Mouse (Mus musculus): ENCODE data around the gene Prmt3. TPM values are rescaled to one million over a fixed set of nuclear protein-coding genes. Genes with fewer than 3 reads are reported as not detected.

Prmt3 gene
- total RNA-seq, 2 experiments from 2014 or later: 11.6 to 17.3 TPM

DNA sequence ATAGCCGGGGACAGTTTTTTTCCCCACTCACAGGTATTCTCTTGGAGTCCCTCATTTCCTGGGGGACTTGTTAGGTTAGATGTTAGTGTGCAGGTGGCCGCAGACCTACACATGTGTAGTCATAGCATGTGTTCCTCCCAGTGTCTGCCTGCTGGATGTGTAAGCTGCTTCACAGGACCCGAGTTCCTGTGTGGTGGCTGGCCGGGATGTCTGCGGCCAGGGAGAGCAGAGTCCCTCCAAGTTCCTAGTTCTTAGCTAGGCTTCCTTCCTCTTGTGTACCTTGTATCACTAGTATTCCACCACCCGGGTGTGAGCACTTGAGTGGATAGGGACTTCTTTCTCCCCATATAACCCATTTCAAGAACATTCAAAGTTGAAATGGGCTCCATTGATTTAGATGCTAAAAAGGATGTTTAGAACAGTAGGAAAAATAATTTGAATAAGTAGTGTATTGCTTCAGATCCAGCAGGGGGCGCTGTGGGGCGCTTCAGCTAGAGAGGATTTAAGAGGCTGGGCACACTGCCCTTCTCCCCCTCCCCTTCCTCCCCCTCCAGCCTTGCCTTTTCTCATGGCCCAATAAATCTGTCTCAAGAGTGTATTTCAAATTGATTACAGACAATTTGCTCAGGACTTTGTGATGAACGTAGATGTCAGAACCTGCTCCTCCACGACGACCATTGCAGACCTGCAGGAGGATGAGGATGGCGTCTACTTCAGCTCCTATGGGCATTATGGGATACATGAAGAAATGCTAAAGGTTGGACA lies 8.7 kb downstream of the Prmt3 start:
- peak; percentile 75 for ATAC-seq (replicated peaks; ENCODE audit: low FRiP score, poor library complexity, severe bottlenecking)

DNA sequence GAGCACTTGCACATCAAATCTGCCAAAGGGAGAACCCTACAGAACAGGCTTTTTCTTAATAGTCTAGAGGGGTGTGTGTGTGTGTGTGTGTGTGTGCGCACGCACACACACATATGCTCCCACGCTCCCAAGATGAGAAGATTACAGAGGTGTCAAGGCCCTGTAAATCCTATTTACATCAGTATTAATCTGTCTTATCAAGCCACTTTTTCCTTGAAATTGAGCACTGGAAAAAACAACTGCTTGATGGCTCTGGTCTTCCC lies 9.2 kb downstream of the Prmt3 start:
- ATAC-seq (replicated peaks; ENCODE audit: low FRiP score, poor library complexity, severe bottlenecking): no peak

DNA sequence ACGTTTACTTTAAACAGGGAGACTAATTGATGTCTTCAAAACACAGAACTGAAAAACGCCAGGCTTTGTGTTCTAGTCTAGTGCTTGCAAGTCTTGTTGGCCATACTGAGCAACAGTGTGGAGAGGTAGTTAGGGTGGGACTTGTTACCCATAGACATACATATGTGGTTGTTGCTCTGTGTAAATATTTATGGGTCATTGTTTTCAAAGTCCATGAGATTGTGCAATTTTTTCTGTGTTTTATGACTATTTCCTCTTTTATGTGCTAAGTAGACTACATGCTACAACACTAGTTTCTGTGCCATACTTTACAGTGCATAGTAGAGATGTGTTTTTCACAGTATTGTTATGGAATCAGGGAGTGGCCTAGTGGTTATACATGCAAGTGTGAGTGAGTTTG lies 16.2 kb downstream of the Prmt3 start:
- ATAC-seq (replicated peaks; ENCODE audit: low FRiP score, poor library complexity, severe bottlenecking): no peak

DNA sequence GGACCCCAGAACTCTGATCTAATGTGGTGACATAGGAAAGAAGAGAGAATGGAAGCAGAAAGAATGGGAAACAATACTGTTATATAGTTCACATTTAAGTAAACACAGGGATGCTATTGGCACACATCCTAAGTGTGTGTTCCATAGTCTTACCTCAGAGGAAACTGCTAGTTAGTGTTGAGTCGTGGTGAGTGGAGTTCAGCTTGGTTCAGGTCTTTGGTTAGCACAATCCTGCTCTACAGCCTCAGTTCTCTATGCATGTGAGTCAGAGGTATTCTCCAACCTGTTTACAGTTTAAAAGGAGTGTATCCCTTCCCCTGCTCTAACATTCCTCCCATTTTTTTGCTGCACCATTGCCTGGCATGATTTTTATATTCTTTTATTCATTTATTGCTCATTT lies 19.0 kb downstream of the Prmt3 start:
- ATAC-seq (replicated peaks; ENCODE audit: low FRiP score, poor library complexity, severe bottlenecking): no peak

DNA sequence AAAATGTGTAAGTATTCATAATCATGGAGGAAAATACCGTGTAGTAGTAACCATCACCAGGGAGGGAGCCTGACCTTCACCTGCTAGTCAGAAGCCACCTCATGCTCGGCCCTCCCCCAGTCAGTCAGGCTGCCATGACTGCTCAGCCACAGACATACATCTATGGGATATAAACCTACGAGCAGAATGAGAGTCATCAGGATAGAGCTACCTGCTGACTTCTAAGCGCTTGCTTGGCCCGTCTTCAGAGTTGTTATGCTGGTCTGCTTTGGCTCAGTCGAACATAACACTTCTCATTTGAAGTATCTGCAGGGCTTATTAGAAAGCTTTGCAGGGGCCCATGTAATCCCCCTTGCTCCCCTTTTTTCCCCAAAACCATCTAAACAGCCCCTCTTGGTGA lies 25.4 kb downstream of the Prmt3 start:
- no peak for ATAC-seq (replicated peaks; ENCODE audit: low FRiP score, poor library complexity, severe bottlenecking)

DNA sequence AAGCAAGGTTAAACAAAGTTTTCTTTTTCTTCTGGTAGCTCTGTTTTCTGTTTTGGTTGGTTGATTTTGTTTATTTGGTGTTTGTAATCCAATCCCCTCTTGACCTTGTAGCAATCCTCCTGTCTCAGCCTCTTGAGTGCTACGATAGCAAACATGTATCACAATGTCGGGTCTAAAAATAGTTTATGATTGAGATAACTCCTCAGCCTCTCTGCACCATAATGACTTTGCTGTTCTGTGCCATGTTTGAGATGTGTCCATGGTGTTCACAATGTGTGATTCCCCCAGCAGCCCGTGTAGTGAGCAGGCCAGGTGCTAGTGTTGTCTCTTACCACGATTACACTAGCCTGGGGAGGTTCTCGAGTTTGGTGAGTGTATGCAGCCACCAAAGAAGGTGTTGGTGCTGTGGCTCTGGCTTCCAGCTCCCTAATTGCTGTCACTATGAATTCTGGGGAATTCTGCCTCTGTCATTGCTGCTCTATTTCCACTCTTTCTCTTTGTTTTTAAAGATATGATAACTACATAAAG lies 26.6 kb downstream of the Prmt3 start:
- no peak for ATAC-seq (replicated peaks; ENCODE audit: low FRiP score, poor library complexity, severe bottlenecking)

DNA sequence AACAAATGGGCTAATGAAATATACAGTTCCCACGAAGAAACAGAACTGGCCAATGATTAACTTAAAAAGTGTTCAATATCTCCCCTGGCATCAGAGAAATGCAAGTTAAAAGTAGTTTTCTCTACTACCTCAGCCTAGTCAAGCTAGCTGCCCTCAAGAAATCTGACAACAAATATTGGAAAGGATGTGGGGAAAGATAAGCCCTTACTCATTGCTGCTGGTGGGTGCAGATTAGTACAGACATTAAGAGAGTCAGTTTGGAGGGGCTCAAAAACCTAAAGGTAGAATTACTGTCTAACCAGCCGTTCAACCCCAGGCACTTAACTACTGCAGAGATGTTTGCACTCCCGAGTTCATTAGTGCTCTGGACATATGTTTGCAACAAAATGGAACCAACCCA lies 27.5 kb downstream of the Prmt3 start:
- ATAC-seq (replicated peaks; ENCODE audit: low FRiP score, poor library complexity, severe bottlenecking): no peak

DNA sequence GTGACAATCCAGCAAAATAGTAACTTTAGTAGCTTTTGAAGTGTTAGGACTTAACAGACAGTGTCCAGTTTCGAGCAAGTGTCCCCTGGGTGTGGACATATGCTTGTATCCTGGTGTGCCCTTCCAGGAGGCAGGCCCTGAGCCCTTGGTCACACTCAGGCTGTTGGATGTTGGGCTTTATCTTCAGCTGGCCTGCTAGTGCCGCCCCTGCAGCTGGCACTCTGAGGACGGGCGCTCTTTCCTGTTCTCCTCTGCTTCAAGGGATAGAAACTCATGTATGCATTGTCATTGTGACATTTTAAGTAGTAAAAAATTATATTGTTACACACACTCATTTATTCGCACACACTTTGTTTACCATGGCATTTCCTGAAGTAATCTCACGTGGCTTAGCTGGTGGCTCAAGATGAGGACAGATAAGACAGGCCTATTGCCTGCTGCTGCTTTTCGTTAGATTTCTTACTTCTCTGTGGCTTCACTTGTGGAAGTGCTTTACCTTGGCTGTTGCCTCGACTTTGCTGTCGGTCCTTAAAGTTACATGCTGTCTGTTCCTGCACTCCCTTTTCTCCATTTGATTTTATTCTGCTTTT lies 29.0 kb downstream of the Prmt3 start:
- ATAC-seq (replicated peaks; ENCODE audit: low FRiP score, poor library complexity, severe bottlenecking): no peak

DNA sequence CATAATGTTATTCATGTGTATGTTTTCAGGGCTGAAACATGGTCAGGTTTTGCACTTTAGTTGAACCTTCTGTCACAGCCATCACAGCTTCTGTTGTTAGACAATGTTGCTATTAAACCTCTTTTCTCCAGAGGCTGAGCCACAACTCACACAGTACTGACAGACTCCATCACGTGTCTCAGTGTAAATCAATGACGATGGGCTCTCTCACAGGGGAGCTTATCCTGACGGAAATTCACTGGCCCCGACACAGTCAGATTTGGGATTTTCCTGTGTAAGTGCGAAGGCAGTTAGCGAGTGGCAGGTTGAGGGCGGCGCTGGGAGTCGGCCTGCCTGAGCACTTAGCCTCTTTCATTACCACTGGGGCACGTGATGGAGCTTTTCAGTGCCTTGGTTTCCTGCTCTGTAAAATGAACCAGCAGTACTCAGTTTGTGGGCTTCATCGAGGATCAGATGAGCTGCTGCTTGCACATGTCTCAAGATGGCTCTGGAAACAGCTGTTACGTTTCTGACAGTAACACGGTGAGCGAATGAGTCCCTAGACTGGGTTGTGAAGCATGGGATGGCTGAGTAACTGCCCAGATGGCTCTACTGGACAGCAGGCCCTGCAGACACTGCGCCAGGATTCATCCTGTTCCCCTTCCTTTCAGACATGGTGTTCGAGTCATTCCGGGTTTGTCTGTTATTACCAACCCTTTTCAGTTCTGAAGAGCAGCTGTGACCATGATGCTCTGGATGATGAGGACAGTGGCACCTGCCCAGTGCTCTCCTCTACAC lies 29.9 kb downstream of the Prmt3 start:
- no peak for ATAC-seq (replicated peaks; ENCODE audit: low FRiP score, poor library complexity, severe bottlenecking)

DNA sequence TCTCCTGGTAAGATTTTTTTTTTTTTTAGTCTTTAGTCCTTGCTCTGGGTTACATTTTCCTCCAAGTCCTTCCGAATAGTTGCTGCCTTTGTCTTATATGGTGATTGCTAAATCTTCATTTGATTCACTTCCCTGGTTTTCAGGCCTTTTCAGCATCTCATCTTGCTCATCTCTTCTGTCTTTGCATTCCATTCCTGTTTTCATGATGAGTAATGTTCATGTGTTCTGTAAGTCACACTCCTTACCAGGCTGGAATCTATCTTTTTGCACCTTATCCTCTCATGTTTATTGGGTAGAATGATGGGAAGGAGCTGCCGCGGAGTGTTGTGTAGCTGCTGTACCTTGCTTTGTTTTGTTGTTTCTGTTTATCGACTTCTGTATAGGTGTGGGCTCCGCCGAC lies 31.0 kb downstream of the Prmt3 start:
- ATAC-seq (replicated peaks; ENCODE audit: low FRiP score, poor library complexity, severe bottlenecking): no peak

DNA sequence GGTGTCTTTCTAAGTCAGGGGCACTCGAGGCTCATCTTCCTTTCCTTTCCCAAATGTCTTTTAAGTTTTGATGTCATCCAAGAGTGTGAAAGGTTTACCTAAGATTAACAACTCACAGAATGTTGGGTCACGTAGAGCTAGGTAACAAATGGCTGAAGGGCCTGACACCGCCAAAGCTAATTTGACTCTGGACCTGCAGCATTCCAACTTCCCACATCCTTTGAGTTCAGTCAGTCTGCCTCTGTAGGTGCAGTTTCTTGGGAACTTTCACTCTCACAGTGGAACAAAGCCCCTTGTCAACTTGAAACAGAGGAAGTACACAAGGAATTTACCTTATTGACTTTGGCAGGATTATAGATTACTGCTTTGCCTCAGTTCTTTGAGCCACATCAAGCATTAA lies 31.4 kb downstream of the Prmt3 start:
- ATAC-seq (replicated peaks; ENCODE audit: low FRiP score, poor library complexity, severe bottlenecking): no peak

DNA sequence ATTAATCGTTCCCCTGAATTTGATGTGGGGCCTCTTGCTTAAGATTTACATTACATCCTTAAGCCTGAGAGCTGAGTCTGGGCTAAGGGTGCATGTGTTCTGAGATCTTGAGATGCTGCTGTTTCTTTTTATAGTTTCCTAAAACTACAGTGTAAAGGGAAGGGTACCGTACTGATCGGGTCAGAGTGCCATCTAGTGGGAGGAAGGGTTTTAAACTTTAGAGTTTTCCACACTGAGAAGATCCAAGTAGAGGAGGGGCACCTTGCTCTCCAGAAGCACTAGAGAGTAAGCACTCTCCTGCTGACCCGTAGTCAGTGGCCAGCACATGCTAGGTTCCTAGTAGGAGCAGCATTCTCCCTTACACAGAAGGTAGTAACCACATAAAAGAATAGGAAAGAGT lies 33.2 kb downstream of the Prmt3 start:
- ATAC-seq (replicated peaks; ENCODE audit: low FRiP score, poor library complexity, severe bottlenecking): no peak

DNA sequence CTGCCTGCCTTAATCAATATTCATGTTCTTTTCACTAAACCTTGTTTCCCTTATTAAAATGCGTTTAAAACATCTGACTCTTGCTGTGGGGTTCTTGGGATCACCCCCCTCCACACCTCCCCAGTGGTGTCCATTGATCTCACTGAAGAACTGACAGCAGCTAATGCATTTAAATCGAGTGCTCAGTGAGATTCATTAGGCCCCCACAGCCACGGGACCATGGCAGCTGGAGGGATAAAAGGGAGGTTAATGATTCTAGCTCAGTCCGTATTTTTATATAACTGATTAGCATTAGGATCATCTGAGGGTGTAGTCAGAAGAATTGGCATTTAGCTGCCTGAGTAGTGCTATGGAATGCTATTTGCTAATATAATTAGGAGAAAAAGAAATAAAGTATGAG lies 41.2 kb downstream of the Prmt3 start:
- ATAC-seq (replicated peaks; ENCODE audit: low FRiP score, poor library complexity, severe bottlenecking): no peak

DNA sequence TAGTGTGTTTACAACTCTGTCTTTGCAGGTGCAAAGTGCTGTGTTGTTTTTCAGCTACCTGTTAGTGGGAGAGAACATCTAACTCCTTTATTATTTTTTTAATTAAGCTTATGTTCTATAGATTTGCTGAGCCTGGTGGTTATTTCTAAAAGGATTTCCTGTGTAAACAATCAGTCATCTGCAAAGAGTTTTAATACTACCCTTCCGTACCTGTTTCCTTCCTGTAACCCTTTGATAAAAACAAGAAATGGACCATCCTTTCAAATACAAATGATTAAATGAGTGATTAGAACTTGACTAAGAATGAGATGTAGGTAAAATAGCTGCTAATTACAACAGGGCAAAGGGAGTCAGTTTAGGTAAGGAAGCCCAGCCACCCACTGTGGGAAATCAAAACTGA lies 43.2 kb downstream of the Prmt3 start:
- ATAC-seq (replicated peaks; ENCODE audit: low FRiP score, poor library complexity, severe bottlenecking): no peak

DNA sequence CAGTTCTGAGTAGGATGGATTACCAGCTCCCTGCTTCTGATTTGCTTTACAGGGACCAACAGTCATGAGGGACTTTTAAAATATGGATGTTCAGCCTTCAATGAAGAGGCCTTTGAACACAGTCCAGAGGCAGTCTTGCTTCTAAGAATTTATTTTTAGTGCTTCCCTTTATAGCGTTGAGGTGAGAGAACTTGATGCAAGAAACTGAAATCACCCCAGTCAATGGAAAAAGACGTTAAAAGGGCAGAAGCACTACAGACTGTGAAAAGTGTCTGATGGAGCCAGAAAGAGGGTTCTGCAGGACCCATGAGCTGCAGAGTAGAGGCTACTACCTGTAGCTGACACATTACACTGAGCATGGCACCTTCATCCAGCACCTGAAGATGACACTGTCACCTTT lies 43.9 kb downstream of the Prmt3 start:
- no peak for ATAC-seq (replicated peaks; ENCODE audit: low FRiP score, poor library complexity, severe bottlenecking)

DNA sequence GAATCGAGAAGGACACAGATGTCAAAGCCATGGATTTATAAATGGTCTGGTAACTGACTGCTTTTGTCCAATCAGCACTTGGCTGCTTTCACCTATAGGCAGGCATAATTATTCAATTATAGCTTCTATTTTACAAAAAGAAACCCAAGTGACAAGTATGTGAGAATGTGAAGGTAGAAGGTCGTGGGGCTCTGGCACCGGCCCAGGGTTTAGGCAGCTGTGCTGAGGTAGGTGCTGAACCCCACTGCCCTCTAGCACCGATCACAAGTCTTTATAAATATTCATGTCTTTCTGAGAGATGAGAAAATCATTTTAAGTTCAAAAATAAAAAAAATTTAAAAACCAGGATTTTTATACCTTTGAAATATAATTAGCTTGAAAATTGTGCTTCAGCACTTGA lies 45.4 kb downstream of the Prmt3 start:
- no peak for ATAC-seq (replicated peaks; ENCODE audit: low FRiP score, poor library complexity, severe bottlenecking)

DNA sequence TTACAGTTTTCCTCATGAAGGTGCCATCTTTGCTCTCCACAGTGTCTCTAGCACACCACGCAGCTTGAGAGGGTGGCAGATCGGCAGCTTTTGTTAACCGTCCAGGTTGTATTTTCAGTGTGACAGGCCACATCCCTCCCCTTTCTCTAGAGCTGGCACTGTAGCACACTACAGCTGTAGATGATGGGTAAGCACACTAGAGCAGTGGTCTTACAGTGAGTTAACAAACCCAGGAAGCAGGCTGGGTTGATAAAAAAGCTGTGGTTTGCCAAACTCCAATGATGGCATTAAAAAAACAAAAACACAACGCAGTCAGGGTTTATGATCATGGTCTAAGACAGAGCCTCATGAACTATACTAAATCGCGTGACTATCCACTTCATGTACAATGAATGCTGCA lies 45.9 kb downstream of the Prmt3 start:
- no peak for ATAC-seq (replicated peaks; ENCODE audit: low FRiP score, poor library complexity, severe bottlenecking)

DNA sequence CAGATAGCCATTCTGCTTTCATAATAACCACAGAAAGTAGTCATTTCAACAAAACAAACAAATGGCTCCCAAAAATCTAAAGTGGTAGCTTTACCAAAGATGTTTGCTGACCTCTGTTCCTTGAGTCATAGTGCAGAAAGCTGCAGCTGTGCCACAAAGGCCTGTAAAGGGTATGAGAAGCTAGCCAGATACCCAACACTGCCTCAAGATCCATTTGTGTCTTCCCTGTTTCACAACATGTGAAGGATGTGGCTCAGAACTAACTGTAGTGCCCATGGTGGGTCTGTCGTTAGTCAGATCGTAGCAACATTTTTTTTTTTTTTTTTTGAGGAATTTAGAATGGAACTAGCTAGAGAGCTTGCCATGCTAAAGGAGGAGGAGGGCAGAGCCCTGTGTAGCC lies 46.4 kb downstream of the Prmt3 start:
- ATAC-seq (replicated peaks; ENCODE audit: low FRiP score, poor library complexity, severe bottlenecking): no peak

DNA sequence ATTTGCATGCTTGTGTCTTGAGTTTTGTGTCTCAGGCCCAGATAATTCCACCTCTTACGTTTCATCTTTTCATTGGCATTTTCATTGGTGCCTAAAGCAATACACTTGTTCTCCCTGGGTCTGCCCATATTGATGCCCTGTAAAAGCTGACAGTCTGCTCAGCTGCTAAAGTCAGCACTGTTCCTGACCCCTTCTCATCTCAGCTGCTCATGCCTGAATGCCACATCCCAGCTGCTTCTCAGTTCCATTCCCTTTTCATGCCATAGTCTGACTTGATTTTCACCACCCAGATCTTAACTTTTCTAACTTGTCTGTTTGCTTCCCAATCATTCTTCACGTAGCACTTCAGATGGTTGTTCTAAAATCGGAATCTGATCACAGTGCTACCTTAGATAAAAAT lies 47.3 kb downstream of the Prmt3 start:
- no peak for ATAC-seq (replicated peaks; ENCODE audit: low FRiP score, poor library complexity, severe bottlenecking)

DNA sequence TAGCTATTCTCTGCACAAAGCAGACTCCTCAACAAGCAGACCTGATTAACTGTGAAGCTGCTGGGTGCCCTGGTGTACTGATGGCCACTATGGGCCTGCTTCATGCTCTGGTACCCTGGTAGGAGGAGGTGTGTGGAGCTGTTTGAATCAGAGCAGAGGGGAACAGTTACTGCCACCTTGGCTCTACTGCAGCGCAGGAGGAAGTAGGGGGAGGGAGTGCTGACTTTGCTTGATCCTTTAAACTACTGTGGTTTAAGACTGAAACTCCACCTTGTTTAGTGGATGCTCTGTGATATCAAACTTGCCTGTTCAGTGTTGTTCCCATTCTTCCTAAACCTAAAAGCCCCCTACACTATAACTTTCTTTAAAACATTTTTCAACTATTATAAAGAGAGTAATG lies 49.8 kb downstream of the Prmt3 start:
- ATAC-seq (replicated peaks; ENCODE audit: low FRiP score, poor library complexity, severe bottlenecking): no peak

Data from erythroblast, adult 5-6 weeks (primary cell).